Mouse (Mus musculus): Measurements from ENCODE around the gene Ss18l2.
A peak's percentile ranks its signal among the peaks of the same experiment; 100 is the strongest.

The Ss18l2 gene

DNA sequence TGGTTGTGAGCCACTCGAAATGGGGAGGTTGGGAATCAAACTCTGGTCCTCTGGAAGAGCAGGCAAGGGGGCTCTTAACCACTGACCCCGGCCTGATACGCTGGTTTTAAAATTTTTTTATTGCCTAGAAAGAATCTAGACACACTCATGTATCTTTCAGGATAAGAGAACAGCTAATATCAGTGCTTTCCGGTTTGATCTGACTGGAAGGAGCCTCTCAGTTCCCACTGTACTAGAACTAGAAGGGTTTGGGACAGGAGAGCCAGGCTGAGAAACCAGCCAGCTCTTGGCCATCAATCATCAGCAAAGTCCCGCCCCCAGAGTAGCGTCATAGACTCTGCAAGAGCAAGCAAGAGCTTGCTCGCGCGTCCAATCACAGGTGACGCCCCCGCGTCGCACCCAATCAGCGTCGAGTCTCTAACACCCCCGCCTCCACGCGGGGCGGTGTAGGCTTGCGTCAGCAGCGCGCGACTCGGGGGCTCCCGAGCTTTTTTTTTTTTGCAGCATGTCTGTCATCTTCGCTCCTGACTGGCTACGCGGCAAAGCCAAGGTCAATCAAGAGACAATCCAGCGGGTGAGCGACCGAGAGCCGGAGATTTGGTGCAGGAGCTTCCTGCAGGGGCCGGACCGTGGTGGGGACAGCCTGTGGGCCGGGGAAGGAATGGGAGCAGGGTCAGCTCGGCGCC lies at the start of gene Ss18l2:
Ss18l2 (plus strand) TSS at position 432 of the 686 bp plus-strand sequence.
- peak; percentile 99 for DNase-seq

DNA sequence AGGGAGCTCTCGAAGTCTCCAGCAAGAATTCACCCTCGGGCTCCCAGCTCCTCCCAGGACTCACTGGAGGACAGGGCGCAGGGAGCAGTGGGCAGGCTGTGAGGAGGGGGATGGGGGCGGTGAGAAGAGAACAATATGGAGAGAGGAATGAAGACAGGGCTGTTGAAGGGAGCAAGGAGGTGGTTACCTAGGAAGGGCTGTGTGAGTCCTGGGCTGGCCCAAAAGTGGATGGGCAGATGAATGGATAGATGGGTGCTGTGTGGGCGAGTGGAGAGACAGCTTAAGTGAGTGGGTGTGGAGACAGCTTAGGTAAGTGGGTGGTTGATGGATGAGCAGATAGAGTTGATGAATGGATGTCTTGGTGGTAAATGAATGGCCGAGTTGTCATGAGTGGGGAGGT lies 46.7 kb upstream of the Ss18l2 start:
- DNase-seq = no peak

DNA sequence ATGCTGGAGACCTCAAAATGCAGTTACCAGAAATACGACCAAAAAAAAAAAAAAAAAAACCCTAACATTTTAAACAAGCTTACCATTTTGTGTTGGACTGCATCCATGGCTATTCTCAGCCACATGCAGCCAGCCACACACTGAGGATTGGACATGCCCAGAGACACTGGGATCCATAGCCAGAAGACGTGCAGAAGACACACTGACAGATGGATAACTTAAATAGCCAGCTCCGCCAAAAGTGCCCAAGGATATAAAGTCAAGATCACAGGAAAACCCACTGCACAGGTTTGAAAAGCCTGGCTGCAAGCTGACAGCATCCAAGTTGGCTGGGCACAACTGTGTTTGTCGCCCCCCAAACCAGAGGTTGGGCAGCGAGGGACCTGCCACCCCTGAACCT lies 46.0 kb upstream of the Ss18l2 start:
- no peak for DNase-seq

DNA sequence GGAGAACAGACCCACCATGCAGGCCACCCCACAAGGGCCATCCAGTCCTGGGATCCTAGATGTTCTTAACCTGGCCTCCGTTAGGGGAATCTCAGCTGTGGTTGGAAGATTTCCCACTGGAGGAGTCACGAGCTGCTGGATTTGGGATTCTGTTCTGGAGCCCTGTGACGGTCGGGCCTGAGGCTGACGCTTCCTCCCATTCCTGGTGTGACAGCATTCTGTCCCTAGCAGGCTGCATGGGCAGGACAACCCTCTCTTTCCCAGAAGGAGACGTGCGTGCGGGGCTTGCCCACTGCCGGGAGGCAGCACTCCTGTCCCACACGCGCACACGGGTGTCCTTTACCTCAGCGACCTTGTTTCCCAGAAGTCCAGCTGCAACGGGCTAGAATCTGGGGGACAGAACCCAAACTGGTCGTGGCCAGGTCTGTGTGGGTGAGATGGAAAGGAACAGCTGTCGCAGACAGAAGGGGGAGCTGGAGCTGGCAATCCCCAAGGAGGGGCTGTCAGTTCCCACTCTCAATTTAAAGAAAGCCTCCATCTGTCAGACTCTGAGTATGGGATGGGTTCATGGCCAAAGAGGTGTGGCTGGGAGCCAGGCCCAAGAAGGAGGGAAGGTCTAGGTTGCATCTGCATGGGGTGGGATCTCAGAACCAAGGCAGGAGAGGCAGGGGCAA lies 43.0 kb upstream of the Ss18l2 start:
- DNase-seq = no peak

DNA sequence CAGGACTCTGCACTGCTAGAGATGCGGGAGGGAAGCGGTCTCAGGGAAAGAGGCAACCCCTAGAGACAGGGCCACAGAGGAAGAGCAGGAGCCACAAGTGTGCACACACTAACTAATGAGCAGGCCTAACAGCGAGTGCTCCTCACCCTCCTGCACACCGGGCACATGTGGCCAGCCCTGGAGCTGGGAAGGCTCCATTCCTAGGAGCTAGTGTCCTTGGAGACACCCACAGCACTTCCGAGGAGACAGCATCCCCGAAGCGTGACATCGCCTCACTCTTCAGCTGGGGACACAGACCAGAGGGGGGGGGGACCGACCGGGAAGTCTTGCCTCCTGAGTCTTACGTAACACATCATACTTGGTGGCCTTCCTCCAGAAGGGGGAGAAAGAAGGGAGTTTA lies 42.3 kb upstream of the Ss18l2 start:
- DNase-seq = no peak

DNA sequence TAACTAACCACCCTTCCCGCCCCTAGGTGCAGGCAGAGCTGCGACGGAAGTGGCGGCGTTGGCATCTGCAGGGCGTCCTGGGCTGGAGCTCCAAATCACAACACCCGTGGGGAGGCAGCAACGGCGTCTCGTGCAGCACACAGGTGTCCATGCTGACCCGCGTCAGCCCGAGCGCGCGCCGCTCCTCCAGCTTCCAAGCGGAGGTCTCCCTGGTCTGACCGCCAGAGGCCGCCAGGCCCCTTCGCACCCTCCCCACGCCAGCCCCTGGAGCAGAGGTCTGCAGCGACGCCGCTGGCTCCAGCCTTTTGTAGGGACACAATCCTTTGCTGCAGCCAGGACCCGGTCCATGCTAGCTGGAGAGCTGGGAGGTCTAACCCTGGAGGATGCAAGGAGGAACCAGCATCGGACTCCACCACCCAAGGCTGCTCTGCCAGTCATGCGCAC lies 40.8 kb upstream of the Ss18l2 start:
- DNase-seq = no peak

DNA sequence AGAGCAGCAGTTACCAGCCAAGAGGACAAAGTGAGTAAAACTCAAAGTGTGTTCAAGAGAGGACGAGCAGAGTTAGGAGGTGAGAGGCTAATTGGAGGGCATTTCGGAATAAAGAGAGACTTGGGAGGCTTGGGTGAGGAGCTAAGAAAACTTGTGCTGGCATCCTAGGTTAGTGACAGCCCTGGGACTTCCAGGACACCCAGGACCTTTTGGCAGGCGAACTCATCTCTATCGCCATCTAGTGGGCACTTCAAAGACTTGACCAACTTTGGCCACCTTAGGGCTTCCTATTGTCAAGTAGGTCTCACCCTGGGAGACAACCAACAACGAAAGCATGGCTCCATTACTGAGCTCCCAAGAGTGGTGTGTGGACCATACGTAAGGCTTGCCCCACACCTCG lies 38.8 kb upstream of the Ss18l2 start:
- DNase-seq = peak; percentile 75

DNA sequence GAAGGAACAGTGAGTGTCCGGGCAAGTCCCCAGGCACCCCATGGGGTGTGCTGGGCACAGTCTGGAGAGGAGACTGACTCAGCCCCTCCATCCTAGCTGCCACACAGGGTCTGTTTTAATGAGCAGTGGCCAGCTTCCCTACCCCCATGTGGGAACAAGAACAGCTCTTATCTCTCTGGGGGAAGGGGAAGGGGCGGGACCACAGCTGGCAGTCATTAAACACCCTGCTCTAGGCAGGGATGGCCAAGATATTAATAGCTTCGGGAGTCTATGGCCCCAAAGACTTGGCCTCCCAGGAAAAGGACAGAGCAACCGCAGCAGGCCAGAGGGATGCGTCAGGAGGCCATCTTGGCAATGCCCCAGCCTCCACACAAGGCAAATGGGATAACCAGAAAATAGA lies 37.8 kb upstream of the Ss18l2 start:
- no peak for DNase-seq

DNA sequence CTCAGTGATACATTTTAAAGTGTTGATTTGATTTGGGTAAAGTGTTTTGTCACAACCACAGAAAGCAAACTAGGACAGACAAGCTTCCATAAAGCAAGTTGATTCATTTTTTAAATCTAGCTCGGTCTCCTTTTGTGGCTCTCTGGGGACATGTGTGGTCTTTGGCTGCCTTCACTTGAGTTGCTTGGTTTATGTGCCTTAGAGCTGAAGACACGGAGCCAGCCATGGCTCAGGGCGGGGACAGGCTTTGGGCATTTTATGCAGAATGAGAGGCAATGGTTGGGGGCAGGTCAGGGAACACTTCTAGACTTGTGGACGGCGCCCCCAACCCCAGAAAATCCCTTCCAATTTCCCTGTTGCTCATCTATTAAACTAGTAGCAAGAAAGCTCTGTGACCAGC lies 36.4 kb upstream of the Ss18l2 start:
- DNase-seq = no peak

DNA sequence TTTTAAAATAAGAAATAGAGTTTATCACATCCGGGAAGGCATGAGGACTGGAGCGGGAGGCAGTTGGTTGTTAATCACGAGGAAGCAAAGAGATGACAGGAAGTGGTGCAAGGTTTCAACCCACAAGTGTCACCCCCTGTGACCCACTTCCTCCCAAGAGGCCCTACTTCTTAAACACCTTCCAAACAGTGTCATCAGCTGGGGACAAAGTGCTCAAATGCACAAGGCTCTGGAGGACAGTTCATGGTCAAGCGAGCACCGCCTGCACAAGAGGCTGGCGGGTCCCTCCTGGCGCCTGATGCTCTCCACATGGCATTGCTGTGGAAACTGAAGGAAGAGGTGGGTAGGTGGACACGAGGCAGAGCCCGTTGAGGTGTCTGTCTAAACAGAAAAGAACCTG lies 35.1 kb upstream of the Ss18l2 start:
- DNase-seq = no peak

DNA sequence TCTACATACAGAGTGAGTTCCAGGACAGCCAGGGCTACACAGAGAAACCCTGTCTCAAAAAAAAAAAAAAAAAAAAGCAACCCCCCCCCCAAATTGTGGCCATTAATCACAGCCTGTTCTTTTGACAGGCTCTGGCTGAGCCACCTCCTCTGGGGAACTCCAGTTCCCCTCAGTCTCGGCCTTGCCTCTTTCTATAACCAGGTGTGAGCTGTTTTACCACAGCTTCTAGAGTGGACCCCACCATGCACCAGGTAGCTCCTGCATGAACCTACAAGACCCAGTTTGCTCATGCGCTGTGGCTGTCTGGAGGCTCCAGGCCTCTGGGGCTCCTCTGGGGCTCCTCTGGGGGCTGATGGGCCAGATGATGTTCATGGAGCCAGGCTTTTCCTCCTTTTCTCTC lies 34.6 kb upstream of the Ss18l2 start:
- no peak for DNase-seq

DNA sequence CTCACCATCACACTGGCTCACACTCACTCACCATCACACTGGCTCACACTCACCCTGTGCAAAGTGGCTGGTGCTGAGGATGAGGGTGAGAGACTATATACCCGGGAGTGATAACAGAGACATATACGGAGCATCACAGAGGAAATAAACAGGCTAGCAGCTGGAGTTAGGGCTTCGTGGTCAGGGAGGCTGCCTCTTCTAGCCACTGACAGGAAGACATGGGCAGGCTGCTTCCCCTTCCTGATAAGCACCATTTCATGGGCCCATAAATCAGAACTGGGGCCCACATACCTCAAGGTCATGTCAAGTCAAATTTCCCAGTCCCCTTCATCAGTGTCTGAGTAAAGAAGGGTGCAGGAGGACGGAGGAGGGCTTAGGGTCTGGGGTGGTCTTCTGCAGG lies 33.1 kb upstream of the Ss18l2 start:
- DNase-seq = no peak

DNA sequence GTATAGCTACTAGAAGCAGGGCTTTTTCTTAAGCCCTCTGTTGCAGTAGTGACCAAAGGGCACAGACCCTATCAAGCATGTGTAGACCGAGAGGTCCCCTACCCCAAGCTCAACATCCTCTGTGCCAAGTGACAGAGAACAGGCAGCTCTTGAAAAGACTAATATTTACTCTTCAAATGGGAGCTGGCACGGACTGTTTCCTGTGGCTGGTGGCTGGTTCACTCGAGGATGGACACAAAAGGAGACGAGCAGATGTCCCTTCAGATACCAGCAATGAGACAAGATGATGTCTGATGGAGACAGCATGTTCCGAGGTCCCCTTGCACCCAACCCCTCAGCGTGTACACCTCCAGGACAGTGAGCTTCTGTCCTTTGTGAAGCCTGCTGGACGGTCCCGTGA lies 32.7 kb upstream of the Ss18l2 start:
- DNase-seq = no peak

DNA sequence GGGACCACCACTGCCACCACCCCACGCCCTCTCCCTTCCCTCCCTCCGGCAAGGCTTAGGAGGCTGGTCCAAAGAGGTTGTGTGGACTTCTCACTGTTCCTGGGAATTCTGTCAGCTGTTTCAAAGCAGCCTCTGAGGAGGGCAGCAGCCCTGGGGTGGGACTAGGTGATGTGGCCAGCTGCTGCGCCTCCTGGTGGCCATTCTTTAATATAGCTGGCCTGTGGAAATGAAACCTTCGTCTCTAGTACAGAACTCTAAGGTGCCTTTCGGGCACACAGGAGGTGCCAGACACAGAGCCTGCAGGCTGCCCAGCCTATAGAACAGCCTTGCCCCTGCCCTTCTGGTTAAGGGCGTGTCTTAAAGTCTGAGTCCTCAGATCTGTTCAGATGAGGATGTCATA lies 30.6 kb upstream of the Ss18l2 start:
- DNase-seq = peak; percentile 47

DNA sequence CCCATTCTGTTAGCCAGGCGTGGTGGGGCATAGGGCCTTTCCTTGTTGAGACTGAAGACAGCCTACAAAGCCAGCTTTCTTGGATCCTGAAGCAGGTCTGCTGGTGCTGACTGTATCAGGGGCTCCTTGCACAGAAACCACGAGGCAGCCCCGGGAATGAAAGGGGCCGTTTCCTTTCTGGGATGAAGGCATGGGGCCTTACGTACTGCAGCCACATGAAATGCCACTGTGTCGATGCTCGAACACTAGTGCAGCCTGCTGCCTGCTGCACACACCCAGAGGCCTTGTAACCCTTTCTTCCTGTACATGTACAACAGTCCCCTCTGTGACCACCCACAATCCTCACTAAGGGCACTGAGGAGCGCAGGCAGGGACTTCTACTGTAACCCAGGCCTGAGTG lies 28.9 kb upstream of the Ss18l2 start:
- DNase-seq = no peak

DNA sequence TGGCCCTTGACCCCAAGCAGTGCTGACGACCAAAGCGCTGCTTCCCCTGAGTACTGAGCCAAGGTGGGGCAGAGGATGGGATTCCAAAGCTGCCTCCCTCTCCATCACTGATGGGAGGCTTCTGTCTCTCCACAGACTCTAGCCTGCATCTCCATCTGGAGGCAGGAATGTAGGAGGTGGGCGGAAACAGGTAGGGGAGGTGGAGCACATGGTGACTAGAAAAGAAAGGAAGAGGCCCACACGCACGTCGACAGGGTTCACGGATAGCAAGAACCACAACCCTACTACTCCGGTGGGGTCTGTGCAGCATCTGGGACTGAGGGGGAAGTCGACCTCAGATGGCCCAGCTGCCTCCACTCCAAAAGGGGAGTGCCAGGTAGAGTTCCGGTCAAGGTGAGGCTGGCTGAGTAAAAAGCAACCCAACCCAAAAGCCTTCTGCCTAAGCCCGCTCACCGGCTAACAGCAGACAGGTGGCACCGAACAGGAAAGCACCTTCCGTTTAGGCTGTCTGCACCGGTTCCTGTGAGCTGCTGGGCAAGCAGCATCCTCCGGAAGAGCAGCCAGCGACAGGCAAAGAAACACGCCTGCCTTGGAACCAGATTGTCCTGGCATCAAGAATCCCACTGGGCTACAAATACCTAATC lies 28.0 kb upstream of the Ss18l2 start:
- DNase-seq = no peak

DNA sequence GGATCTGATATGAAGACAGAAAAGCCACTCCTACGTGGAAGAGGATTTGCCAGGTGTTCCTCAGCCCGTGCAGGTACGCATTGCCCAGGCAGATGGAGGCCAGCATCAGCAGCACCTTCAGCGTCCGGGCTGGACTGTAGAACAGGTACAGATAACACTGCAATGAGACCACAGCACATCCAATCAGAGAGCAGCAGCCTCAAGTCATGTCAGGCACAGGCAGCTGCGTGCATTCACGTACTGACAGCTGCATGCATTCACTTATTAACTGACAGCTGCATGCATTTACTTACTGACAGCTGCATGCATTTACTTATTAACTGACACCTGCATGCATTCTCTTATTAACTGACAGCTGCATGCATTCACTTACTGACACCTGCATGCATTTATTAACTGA lies 25.4 kb upstream of the Ss18l2 start:
- DNase-seq = no peak

DNA sequence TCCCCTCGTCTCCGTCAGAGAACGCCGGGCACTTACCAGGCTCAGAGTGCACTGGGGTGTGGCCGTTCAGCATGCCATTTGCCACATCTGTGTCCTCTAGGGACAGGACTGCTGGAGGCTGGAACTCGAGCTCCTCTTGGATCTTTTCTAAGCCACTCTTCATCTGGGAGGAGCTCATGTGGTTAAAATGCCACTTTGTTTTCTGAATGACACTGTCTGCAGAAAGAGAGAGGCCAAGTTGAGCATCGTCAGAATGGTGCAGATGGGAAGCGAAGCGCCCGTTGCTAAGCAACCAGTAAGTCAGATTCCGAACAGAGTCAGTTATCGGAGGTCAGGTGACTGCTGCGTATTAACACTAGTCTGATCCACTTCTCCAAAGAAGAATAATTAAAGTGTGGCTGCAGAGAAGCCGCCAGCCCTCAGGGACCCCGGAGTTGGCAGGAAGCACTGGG lies 19.9 kb upstream of the Ss18l2 start:
- DNase-seq = no peak

DNA sequence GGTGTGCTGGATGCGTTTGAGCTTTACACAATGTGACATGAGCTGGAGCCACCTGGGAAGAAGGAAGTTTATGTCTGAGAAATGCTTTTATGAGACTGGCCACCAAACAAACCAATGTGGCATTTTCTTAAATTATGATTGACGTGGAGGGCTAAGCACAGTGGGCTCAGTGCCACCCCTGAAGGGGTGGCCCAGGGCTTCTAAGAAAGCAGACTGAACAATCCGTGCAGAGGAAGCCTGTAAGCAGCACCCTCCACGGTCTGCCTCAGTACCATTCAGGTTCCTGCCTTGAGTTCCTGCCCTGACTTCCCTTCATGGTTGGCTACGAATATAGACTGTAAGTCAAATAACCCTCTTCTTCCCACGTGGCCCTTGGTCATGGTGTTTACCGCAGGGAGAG lies 19.4 kb upstream of the Ss18l2 start:
- DNase-seq = no peak

DNA sequence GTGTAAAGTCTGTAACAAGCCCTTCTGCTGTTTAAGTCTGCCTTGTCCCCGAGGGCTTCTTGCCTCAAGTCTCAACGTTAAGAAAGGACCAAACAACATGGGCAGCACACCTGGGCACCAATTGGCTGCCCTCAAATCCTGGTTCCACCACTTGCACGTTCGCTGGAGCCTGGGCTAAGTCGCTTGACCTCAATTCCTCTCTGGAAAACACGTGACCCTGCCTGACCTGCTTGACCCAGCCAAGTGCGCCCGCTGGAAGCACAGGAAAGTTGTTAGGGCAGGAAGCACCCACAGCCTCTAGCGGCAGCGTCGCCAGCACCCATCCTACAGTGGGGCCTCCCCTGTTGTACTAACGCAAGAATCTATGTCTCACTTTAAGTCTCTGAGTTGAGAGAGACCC lies 15.4 kb upstream of the Ss18l2 start:
- DNase-seq = no peak

DNA sequence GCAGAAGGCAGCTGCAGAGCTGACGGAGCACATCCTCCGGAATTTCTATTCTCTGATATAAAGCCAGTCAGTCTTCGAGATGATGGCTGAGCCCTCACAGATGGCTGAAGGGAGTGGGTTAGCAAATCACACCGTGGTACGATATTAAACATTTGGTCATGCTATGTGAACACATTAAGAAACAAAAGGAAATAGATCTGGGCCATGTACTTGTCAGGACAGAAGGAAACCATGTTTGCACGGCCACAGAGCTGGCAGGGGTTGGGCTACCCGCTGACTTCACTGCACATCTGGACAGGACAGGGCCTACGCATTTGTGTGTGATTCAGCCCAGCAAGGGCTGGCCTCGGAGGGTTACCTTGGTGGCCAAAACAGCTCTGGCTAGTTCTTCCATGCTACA lies 13.5 kb upstream of the Ss18l2 start:
- DNase-seq = no peak

DNA sequence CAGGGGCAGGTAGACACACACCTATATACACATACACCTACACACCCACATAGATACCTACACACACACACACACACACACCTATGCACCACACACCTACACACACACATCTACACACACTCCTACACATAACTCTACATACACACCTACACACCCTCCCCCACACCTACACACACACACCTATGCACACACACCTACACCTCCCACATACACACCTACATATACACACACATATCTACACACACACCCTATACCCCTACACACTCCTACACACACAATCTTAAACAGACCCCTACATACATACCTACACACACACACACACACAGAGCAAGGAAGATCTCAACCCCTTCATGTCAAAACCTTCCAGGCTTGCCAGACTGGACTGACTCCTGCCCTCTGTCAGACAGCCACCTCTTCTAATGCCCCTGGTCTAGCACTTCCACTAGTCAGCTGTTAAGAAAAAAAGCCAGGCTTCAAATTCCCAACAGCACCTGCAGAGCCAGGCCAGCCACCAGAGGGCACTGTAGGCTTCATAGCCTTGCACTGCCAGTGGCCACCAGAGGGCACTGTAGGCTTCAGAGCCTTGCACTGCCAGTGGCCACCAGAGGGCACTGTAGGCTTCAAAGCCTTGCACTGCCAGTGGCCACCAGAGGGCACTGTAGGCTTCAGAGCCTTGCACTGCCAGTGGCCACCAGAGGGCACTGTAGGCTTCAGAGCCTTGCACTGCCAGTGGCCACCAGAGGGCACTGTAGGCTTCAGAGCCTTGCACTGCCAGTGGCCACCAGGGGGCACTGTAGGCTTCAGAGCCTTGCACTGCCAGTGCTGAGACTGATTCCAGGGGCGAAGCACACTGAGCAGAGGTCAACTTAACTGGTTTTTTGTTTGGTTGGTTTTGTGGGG lies 12.7 kb upstream of the Ss18l2 start:
- DNase-seq = peak; percentile 72

DNA sequence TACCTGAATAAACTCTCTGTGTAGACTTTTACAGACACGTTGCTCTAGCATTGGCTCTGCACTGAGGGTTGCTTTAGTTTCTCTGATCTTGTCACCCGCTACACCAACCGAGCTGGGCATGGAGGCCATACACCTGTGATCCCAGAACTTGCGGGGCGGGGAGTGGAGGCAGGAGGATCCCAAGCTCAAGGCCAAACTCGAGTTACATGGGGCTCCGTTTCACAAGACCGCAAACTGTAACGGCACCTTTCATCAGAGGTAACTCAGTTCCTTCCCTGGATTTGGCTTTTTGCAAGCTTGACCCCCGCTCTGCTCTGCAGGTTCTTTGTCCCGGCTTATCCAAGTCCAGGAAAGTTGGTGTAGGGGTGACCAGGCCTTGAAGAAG lies 5.9 kb upstream of the Ss18l2 start:
- no peak for DNase-seq

Measured in cerebellum, adult 9-10 months (tissue).